Mouse (Mus musculus) right cerebral cortex, postnatal 10 days (tissue): ENCODE measurements around the gene Pex11g.

Experiments used
- DNase-seq, 2 experiments: peaks; one replicate each; pipeline ENCODE4 v3.0.0; 2021; ENCODE audit warnings: low spot score in 2 of 2

Gene Pex11g

GRCm38 (mm10) chr8:3467006-3467885 lies at the start of gene Pex11g:
Gene Pex11g (minus strand): TSS chr8:3467680.
- peak; percentile 93 to 94 for DNase-seq

GRCm38 (mm10) chr8:3517117-3517495 lies 49.6 kb upstream of the Pex11g start:
- DNase-seq = peak; percentile 76 to 83

- DNase-seq = peak; percentile 97 to 98
Measured at GRCm38 (mm10) chr8:3516450-3517116, 49.1 kb upstream of the Pex11g start.

GRCm38 (mm10) chr8:3515771-3516417 lies 48.4 kb upstream of the Pex11g start:
- DNase-seq = peak; percentile 76 to 85

- peak; percentile 93 for DNase-seq
Measured at GRCm38 (mm10) chr8:3515260-3515671, 47.8 kb upstream of the Pex11g start, which contains the start of gene Pnpla6. Gene Pnpla6 (plus strand): TSS chr8:3515384.

GRCm38 (mm10) chr8:3514681-3515247 lies 47.3 kb upstream of the Pex11g start:
- DNase-seq = no peak

GRCm38 (mm10) chr8:3507979-3508754 lies 40.7 kb upstream of the Pex11g start:
- no peak for DNase-seq

GRCm38 (mm10) chr8:3502217-3502616 lies 34.7 kb upstream of the Pex11g start:
- DNase-seq = peak in 1 of 2 experiments; percentile 59

- peak; percentile 98 to 99 for DNase-seq
Measured at GRCm38 (mm10) chr8:3500235-3501090, 33.0 kb upstream of the Pex11g start, which contains the start of gene Mcoln1. Gene Mcoln1 (plus strand): TSS chr8:3500457.

GRCm38 (mm10) chr8:3499751-3500150 lies 32.3 kb upstream of the Pex11g start:
- no peak for DNase-seq

GRCm38 (mm10) chr8:3498583-3498982 lies 31.1 kb upstream of the Pex11g start:
- DNase-seq = no peak

- DNase-seq = no peak
Measured at GRCm38 (mm10) chr8:3496428-3496748, 28.9 kb upstream of the Pex11g start.

GRCm38 (mm10) chr8:3495578-3496427 lies 28.3 kb upstream of the Pex11g start:
- no peak for DNase-seq

GRCm38 (mm10) chr8:3493845-3494208 lies 26.3 kb upstream of the Pex11g start:
- no peak for DNase-seq

GRCm38 (mm10) chr8:3492901-3493844 lies 25.7 kb upstream of the Pex11g start, which contains the start of gene Zfp358:
Gene Zfp358 (plus strand): TSS chr8:3493138.
- peak; percentile 85 for DNase-seq

GRCm38 (mm10) chr8:3485192-3485591 lies 17.7 kb upstream of the Pex11g start:
- DNase-seq = no peak

GRCm38 (mm10) chr8:3483546-3483945 lies 16.1 kb upstream of the Pex11g start:
- no peak for DNase-seq

- no peak for DNase-seq
Measured at GRCm38 (mm10) chr8:3482240-3482740, 14.8 kb upstream of the Pex11g start.
